Mouse (Mus musculus) mesoderm, embryonic 11.5 days (tissue): Measurements from ENCODE around the gene Zfp62.
A peak's percentile ranks its signal among the peaks of the same experiment; 100 is the strongest.

Experiments used
- DNase-seq: peaks from one replicate; pipeline ENCODE4 v3.0.0-alpha.2; 2012; ENCODE audit warnings: low read depth, low spot score

Gene Zfp62

GRCm38 (mm10) chr11:49205080-49205590 lies 2.0 kb downstream of the Zfp62 start:
- no peak for DNase-seq

- no peak for DNase-seq
These were observed 4.4 kb downstream of the Zfp62 start for GRCm38 (mm10) chr11:49207495-49207894.

GRCm38 (mm10) chr11:49212577-49212976 lies 9.5 kb downstream of the Zfp62 start:
- DNase-seq, result no peak

GRCm38 (mm10) chr11:49213505-49213904 lies 10.4 kb downstream of the Zfp62 start:
- no peak for DNase-seq

GRCm38 (mm10) chr11:49219271-49219670 lies 16.2 kb downstream of the Zfp62 start:
- DNase-seq, result no peak

GRCm38 (mm10) chr11:49224455-49224854 lies 21.4 kb downstream of the Zfp62 start:
- no peak for DNase-seq

- no peak for DNase-seq
These were observed 29.7 kb downstream of the Zfp62 start for GRCm38 (mm10) chr11:49232781-49233180.

- no peak for DNase-seq
These were observed 32.5 kb downstream of the Zfp62 start for GRCm38 (mm10) chr11:49235459-49236207.

GRCm38 (mm10) chr11:49236891-49237290 lies 33.8 kb downstream of the Zfp62 start:
- no peak for DNase-seq

- no peak for DNase-seq
These were observed 34.4 kb downstream of the Zfp62 start for GRCm38 (mm10) chr11:49237532-49237931.

- DNase-seq, result no peak
These were observed 37.2 kb downstream of the Zfp62 start for GRCm38 (mm10) chr11:49240310-49240709.

GRCm38 (mm10) chr11:49240874-49241273 lies 37.8 kb downstream of the Zfp62 start:
- DNase-seq, result no peak

GRCm38 (mm10) chr11:49241471-49241870 lies 38.4 kb downstream of the Zfp62 start:
- no peak for DNase-seq

- DNase-seq, result no peak
These were observed 40.0 kb downstream of the Zfp62 start for GRCm38 (mm10) chr11:49242944-49243626.

GRCm38 (mm10) chr11:49243727-49244594 lies 40.9 kb downstream of the Zfp62 start, which contains the start of gene Mgat1:
Mgat1 (plus strand) TSS chr11:49244191.
- DNase-seq, result peak; percentile 96

- DNase-seq, result no peak
These were observed 41.5 kb downstream of the Zfp62 start for GRCm38 (mm10) chr11:49244595-49244930.

GRCm38 (mm10) chr11:49245176-49245575 lies 42.1 kb downstream of the Zfp62 start:
- peak; percentile 23 for DNase-seq

- DNase-seq, result no peak
These were observed 42.7 kb downstream of the Zfp62 start for GRCm38 (mm10) chr11:49245634-49246415.

GRCm38 (mm10) chr11:49246523-49246922 lies 43.4 kb downstream of the Zfp62 start:
- no peak for DNase-seq

GRCm38 (mm10) chr11:49247255-49247654 lies 44.2 kb downstream of the Zfp62 start:
- no peak for DNase-seq
